Mouse (Mus musculus) kidney, adult 2 months (tissue): ENCODE measurements at regions not wholly inside any gene's neighbourhood (a gene's known extent, or its start where the extent isn't known, plus 50 kb on each side); places are given as distances from the start of the nearest gene placed in this dataset.

Experiments used
- CTCF ChIP-seq: fragments of 200-500 bp; conservative IDR thresholded peaks from 2 replicates; pipeline ENCODE4 v1.5.1; 2011; ENCODE audit warnings: low read depth, mild to moderate bottlenecking, control low read depth, low read length, moderate library complexity, mixed read lengths; ENCODE audit not compliant: insufficient read depth, insufficient read length
- POLR2A ChIP-seq: fragments of 200-500 bp; IDR thresholded peaks from one replicate; pipeline ENCODE4 v1.6.1; 2011; ENCODE audit warnings: low read depth, low read length, control low read depth

DNA sequence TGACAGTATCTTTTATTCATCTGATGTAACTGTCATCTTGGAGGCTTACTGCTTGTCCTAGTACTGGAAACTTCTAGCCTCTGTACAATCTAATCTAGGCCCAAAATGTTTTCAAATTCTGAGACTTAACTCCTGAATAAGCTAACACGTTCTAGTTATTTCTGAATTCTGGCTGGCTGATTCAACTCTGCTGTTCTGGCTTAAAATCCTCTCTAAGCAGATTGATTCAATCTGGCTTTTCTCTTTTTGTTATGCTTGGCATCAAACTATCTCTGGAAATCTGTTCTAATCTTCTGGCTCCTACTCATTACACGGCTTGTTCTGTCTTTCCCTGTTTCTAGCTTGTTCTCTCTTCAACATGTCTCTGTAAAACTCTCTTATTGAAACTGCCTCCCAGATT is 170.8 kb downstream of the D3Ertd751e start:
- no peak for TF ChIP-seq POLR2A
- no peak for TF ChIP-seq CTCF
